Mouse (Mus musculus) right cerebral cortex, adult 2 months (tissue): ENCODE measurements around the gene Rabepk.
"Not testable (repeated sequence)": the region's sequence is repeated elsewhere in the genome, so short reads cannot be mapped to it uniquely, and the experiment has no call there.

Experiments
- DNase-seq, 2 experiments: peaks; one replicate each; pipeline ENCODE4 v3.0.0; 2021 to 2022; ENCODE audit warnings: low spot score in 2 of 2

The Rabepk gene

DNA sequence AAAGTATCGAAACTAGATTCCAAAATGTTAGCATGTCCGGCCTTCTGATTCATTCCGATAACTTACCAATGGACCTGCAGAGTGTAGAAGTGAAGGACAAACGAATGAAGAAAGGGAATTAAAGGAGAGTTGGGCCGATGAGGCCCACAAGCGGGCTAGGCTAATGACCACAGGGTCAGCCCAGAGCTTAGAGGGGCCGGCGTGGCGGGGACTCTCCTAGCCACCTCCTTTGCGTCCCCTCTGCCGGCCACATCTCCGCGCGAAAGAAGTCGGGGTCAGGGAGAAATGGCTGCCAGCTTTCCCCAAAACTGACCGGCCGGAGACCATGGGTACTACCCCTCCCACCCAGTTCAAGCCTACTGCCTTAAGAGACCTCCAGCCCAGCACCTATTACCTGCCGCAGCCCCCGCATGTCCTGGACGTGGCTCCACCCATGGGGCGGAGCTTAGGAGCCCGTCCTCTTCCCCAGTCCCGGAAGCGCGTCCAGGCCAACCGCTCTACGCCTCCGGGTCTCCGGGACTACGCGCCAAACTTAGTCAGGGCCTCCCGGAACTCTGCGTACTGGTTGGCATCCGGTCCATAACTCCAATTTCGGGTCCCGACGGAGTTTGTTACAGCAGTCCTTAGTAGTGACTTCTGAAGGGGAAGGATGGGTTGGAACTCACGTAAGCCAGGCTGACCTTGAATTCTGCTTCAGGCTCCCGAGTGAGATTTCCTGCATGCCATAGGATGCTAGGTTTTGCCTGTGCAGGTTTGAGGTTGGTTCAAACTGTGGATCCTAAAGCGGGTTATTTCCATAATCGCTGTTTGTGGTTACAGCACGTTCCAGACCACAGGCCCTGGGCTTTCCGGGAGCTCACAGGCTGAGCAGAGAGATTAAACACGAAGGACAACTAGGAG, at the start of gene Rabepk:
Rabepk (minus strand) TSS at position 556 of the 900 bp plus-strand sequence.
- DNase-seq: peak; percentile 68 to 75

DNA sequence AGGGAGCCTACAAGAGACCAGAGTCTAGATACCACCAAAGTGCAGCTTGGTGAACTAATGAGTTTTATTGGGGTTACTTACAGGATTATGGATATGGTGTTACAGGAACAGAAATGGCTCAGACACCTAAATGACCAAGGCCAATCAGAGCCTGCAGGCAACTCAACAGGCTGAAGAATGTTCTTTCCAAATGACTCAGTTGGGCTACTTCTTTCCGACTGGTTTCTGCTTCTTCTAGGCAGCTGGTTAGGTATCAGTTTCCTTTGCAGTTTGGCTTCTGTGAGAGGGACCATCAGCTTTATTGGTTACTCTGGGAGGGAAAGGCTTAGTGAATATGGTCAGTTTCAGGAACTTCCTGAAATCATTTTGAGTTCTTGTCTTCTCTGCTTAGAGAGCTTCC, 48.0 kb upstream of the Rabepk start:
- DNase-seq: no peak

DNA sequence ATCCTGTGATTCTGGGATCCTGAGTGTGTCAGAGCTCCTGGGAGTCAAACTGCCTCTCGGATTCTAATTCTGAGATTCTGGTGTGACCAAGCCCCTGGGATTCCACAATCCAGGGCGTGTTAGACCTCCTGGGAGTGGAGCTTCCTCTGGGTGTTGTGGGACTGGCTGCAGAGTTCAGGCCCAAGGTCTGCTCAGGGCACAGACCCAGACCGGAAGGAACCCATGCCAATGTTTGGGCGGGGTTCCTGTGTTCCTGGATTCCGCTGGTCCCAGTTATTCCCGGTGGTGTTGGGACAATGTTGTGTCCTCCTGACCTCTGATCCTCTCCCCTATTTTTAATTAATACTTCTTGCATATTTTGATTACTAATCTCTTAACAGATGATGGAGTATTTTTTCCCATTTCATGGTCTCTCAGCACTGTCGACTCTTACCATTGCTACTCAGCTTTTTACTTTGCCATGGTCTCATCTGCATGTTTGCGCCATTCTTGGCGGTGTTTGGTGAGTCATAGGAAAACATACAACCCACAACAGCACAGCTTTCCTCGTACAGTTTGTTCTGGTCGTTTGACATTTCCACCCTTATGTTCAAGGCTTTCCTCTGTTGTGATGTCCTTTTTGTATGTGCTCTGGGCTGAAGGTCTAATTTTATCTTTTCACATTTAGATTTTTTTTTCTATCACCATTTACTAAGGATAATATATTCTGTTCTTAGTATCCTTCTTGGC, 43.7 kb upstream of the Rabepk start:
- peak in 1 of 2 experiments; percentile 17 for DNase-seq

DNA sequence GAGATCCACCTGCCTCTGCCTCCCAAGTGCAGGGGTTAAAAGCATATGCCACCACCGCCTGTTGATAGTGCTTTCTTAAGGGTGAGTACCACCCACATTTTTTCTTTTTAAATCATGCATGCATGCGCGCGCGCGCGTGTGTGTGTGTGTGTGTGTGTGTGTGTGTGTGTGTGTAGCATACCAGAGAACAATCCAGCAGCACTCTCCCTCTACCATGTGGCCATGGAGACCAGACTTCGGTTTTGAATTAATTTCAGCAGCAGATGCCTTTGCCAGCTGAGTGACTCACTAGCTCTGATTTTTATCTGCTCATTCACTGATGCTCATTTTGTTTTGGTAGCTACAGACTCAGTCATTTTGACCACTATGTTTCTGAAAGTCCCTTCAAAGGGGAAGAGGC, 42.0 kb upstream of the Rabepk start:
- DNase-seq: peak; percentile 63 to 66

DNA sequence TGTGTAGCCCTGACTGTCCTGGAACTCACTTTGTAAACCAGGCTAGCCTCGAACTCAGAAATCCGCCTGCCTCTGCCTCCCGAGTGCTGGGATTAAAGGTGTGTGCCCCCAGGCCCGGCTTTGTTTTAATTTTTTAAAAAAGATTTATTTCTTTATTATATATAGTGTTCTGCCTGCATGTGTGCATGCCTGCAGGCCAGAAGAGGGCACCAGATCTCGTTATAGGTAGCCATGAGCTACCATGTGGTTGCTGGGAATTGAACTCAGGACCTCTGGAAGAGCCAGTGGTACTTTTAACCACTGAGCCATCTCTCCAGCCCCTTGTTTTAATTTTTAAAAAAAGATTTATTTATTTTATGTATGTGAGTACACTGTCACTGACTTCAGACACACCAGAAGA, 40.4 kb upstream of the Rabepk start:
- DNase-seq: not testable (repeated sequence)

DNA sequence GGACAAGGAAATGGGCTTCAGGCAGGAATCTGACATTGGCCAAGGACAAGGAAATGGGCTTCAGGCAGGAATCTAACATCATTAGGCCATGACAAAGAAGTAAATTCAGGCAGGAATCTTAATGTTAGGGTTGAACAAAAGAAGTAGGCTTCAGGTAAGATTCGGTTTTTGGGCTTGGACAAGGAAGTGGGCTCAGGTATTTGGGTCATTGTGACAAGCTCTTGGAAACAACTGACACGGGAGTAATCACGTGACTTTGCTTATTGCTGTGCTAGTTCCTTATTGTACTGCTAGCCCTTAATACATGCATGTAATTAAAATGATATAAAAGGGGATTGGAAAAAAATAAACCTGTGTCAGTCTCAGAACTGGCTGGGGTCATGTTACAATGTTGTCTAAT, 36.0 kb upstream of the Rabepk start:
- DNase-seq: no peak

DNA sequence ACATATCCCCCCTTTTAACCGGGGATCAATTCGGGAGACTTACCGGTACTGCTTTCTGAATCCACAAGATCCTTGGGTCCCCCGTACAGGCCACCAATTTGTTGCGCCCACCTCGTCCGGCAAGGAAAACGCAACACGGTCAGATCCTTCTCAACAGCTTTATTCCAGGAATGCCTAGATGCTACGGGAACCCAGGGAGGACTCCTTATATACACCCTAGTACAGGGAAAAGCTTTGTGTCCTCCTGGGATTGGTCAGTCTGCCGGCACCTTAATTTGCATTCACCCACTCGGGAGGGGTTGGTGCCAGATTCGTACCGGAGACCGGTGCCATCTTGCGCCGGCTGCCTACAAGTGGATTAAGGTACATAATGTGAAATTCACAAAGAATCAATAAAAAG, 33.9 kb upstream of the Rabepk start:
- no peak for DNase-seq

DNA sequence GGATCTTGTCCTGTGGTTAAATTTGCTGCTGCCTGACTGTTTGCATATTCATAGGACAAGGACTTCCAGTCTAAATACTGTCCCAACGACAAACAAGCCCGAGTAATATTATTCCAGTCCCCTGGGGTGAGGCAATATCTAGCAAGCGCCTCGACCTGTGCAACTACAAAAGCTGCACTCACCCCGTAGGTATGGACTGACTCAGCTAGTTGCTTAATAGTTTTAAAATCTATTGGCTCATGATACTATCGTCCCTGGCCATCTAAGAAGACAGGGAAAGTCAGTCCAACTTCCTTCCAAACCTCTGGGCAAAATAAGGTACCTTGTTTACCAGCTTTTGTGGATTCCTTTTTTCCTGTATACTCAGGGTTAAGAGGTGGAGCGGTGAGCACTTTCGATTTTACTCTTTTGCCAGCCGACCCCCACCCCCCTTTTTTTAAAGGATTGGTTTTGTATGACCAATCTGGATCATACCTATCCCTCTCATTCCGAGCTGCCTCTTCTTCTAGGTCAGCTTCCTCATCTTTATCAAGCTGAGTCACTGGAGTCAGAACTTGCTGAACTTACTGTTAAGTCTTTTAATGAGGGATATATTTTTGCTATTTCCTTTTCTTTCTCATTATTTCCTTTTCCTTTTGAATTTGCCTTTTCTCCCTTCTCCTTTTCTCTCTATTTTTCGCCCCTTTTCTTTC, 33.2 kb upstream of the Rabepk start, which contains the start of gene Gm34653:
Gm34653 (plus strand) TSS at position 242 of the 692 bp plus-strand sequence.
- not testable (repeated sequence) for DNase-seq

DNA sequence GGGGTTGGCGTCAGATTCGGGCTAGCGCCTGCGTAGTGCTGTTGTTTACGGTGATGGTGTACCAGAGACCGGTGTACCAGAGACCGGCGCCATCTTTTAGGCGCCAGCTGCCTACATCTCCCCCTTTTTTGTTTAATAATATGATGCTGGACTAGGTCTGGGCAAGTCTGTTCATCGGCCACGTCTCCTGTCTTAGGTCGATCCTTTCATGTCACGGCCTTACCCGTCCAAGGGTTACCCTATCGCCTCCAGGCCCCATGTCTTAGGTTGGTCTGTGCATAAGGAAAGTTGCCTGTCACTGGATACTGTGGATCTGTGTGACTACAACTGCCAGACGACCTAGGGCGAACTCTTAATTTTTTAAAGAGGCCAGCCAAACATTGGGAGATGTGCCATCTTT, 30.4 kb upstream of the Rabepk start:
- not testable (repeated sequence) for DNase-seq

DNA sequence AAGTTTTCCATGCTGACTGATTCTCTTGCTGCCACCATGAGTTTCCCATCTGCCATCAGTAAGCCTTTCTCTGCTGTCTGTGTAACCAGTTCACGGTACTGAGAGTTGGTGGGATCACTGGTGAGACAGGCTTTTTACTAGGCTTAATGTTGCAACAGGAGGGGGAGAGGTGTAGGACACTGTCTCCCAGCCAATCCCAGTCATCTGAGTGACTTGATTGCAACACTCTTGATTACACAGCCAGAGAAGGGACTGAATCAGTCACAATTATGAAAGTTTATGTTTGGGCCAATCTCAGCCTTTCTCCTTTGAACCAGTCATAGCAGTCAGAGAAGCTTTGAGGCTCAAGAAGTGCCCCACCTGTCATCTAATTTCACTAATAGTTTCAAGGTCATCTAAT, 28.3 kb upstream of the Rabepk start:
- no peak for DNase-seq

DNA sequence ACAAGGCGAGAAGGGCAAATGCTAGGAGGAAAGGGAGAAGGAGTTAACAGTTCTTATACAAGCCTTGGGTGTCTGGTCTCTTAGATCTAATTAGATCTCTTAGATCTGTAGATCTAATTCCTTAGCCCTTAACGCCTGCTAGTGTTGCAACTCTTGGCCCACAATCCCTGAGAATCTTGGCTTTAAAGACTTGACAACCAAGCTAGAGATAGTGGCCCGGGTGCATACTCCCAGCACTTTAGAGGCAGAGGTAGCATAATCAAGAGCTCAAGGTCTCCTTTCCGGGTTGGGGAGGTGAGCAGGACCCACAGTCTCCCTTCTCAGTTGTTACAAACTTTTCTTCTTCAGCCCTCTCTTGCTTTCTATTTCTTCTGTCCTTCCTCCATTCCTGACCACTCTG, 27.9 kb upstream of the Rabepk start:
- no peak for DNase-seq

DNA sequence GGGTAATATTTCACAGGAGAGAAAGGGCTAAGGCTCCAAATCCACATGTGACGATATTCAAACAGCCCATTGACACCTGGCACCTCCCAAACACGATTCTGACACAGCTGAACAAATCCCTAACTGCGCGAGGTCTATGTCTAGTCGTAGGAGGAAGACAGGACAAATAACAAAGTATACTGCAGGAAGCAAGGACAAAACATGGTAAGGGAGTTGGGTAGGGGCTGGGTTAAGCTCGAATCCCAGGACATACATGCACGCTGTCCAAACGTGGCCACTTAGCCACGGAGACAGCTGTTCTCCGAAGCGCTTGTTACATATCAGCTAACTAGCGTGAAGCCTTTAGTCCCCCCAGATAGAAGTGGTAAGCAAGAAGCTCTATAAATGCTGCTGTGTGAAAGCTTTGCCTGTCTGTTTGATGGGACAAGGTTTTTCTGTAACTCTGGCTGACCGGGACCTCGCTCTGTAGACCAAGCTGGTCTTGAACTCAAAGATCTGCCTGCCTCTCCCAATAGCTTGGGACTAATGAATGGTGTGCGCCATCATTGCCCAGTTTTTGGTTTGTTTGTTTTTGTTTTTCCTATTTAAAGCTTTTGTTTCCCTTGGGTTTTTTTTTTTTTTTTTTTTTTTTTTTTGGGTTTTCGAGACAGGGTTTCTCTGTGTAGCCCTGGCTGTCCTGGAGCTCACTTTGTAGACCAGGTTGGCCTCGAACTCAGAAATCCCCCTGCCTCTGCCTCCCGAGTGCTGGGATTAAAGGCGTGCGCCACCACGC, 26.9 kb upstream of the Rabepk start:
- DNase-seq: no peak

DNA sequence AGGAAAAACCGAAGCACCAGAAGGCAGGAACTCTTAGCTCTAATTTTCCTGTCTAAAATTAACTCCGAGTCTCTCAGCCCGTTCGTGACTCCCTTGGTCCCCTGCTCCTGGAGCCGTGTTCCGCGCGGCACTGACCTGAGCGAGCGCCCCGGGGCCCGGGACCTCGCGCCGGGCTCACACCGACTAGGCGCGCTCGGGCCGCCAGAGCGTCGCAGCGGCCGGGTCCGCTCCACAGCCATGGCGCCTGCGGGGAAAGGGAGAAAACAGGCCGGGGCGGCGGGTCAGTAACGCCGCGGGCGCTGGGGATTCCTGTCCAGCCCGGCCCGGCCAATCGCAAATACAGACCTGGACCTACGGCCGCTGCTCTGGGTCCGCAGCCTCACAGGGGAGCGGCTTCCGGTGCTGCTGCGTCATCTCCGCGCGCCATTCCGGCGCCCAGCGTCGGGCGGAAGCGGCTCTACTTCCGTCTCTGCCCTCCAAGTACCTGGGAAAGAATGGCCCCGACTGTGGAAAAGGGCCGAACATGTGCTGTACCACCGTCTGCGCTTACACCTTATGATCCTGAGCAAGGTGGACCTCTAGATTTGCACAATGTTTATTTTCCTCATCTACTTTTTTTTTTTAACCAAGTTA, 26.2 kb upstream of the Rabepk start, which contains the start of gene Fbxw2:
Fbxw2 (minus strand) TSS at position 485 of the 633 bp plus-strand sequence.
- peak; percentile 88 to 91 for DNase-seq

DNA sequence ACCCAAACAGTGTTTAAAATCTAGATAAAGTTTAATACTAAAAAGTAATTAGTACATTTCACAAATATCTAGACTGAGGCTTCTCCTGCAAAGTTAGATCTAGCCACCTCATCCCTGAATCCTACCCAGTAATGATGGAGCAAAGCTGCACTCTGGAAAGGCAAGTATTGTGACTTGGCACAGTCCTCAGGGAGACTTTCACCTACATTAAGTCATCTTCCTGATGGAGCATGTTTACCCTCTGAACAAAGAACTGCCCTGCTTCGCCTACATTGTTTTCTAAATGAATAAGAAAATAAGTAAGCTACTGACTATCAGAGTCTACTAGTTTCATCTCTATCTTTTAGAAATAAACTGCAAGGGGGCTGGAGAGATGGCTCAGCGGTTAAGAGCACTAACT, 18.8 kb upstream of the Rabepk start:
- DNase-seq: no peak

DNA sequence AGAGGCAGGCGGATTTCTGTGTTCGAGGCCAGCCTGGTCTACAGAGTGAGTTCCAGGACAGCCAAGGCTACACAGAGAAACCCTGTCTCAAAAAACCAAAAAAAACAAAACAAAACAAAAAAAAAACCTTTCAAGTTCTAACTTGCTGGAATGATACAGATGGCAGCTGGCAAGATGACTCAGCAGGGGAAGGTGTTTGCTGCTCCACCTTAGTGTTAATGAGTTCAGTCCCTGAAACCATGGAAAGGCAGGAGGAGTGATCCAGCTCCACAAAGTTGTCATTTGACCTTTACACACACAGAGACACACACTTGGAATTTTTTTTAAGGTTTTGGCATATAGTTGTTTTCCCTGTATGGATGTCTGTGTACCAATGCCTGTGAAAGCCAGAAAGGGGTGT, 16.2 kb upstream of the Rabepk start:
- peak in 1 of 2 experiments; percentile 16 for DNase-seq

DNA sequence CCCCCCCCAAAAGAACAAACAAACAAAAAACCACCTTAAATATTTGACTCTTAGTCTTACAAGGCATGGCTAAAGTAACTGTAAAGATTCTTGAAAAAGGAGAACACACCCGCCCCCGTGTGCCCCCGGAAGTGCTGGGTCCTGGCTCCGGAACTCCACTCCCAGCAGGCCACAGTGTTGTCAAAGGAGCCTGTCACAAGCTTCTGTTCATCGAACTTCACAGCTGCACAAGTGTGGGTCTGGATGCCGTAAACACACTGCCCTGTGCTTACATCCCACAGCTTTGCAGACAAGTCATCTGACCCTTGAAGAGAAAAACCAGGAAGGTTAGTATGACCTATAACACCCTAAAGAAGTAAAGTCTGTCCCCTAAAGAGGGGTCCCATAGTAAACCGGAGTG, 13.0 kb upstream of the Rabepk start:
- no peak for DNase-seq

DNA sequence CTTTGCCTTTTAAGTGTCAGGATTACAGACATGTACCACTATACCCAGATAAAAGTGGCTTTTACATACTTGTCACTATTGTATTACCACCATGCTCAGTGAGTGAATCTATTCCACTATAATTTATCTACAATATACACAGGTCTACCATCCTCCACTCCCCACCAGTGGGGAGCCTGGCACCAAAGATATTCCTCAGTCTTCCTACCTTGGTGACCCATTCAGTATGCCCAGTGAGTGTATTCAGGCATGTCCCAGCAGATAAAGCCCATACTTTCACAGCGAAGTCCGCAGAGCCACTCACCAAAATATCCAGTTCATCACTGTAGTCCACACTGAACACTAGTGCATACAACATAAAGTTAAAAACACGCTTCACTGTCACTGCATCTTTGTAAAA, 11.1 kb upstream of the Rabepk start:
- no peak for DNase-seq

DNA sequence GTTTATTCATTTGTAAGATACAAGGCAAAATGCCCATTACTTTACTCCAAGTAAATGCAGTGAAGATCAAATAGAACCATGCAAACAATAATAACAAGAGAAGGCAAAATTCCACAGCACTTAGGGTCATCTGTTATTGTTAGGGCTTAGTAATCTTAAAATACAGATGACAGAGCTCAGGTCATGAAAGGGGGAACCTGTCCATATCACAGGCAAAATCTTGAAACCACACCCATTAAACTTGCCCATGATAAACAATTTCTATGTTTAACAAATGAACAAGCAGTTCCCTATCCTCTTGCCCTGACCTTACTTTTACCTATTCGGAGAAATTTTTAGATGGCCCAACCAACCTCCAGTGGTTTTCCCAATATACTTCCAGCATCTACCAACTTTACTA, 9.9 kb upstream of the Rabepk start:
- DNase-seq: no peak

DNA sequence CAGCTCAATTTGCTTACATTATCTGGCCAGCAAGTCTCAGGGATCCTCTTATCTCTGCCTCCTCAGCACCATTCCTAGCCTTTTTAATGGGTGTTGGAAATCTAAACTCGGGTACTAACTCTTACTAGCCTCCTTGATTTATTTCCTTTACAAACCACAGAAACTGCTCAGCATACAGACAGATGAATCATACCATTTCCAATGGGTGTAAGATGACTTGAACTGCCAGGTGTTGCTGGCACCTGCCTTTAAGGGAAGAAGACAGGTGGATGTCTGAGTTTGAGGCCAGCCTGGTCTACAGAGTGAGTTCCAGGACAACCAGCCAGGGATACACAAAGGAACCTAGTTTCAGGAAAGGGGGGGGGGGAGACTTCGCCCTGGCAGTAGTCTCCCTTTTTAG, 8.3 kb upstream of the Rabepk start:
- DNase-seq: no peak

DNA sequence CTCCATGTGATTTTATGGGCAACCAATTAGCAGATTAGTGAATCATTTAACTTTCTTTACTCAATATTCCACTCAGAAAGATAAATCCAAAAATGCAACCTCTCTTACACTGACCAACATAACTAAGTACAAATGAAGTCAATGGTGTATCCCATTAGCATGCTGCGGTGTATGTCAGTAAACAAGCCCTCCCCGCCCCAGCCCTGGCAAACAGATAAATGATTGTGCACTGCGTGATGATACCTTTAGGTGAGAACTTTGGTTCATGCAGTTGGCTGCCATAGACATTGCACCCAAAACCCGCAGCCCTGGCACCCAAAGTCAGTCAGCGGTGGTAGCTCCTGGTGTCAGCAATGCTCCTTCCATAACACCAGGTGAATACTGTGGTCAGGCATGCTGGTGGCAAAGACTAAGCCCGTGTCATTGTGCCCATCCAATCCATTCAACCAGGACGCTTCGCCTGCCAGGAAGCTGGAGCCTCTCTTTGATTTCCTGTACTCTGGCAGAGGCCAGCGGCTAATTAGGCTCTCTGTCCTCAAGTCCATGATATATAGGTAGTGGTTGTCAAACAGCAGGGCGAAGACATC, 5.7 kb upstream of the Rabepk start:
- DNase-seq: no peak

DNA sequence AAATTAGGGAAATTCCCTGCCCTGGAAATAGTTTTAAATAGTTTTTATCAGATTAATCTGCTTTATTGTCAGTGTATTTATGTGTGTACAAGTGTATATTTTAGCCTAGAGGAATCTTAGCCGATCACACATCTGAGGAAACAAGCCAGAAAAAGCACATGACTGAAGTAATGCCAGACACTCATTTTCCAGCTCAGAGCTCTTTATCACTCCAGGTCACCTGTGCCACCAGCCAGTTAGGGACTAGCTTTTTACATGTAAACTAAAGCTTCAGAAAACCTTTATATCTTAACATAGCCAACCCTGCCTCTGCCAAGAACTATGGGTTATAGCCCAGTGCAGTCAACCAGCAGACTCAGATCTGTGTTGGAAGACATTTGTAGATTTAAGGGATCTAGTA, 5.1 kb upstream of the Rabepk start:
- DNase-seq: no peak
